Mouse (Mus musculus): ENCODE results near the gene Selplg. TPM values are rescaled to one million over a fixed set of nuclear protein-coding genes. Genes with fewer than 3 reads are reported as not detected.
A peak's percentile ranks its signal among the peaks of the same experiment; 100 is the strongest.
"Not testable (repeated sequence)": the region's sequence is repeated elsewhere in the genome, so short reads cannot be mapped to it uniquely, and the experiment has no call there.

The Selplg gene
- polyA plus RNA-seq, 1 experiment from 2014 or later: 0.51 TPM

DNA sequence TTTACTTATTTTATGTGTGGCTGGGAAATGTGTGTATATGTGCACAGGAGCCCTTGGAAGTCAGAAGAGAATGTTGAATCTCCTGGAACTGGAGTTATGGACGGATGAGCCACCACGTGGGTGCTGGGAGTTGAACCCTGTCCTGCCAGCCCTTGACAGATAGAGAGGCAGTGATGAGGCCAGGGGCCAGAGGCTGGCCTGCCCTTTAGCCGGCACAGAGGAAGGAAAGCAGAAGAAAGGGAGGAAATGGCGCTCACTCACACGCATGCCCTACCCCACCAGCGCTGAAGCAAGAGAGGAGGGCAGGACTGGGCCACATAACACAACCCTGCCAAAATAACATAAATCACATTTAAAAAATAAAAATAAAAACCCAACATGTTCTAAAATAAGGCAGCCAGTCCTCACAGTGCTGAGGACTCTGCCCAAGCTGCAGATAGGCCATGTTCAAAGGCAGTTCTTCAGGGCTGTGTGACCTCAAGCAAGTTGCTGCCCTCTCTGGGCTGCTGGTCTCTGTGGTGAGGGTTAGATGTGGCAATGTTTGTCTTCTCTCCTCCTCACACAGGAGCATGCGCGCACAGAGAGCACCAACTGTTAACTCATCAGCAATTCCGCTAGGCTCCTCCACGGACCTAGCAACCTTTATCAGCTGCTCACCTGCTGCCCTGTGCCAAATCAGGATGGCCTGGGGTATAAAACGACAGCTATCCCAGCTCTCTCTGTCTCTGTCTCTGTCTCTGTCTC lies 41.8 kb downstream of the Selplg start:
- Histone ChIP-seq H3K27me3 (replicated peaks) (peaks cover 12% of the 10 kb centered on the region), H3K4me1 (replicated peaks) (peaks cover 23% of the 10 kb centered on the region), H3K36me3 (0 out of 2 replicates have a peak, but pooled peaks cover 3% of the 10 kb centered on the region), H3K9ac (no peak overlapping the region; the same call in 1 of the 2 replicates), H3K4me3 (no peak overlapping the region), H3K4me2 (no peak overlapping the region), H3K27ac (ENCODE audit: poor library complexity, severe bottlenecking) (no peak overlapping the region), H3K9me3 (replicated peaks) (no peaks in the 10 kb centered on the region)
- 63% methylated on average over 11 of the region's 11 CpGs for WGBS
- no peak for ATAC-seq (ENCODE audit: insufficient number of reproducible peaks, low FRiP score)

DNA sequence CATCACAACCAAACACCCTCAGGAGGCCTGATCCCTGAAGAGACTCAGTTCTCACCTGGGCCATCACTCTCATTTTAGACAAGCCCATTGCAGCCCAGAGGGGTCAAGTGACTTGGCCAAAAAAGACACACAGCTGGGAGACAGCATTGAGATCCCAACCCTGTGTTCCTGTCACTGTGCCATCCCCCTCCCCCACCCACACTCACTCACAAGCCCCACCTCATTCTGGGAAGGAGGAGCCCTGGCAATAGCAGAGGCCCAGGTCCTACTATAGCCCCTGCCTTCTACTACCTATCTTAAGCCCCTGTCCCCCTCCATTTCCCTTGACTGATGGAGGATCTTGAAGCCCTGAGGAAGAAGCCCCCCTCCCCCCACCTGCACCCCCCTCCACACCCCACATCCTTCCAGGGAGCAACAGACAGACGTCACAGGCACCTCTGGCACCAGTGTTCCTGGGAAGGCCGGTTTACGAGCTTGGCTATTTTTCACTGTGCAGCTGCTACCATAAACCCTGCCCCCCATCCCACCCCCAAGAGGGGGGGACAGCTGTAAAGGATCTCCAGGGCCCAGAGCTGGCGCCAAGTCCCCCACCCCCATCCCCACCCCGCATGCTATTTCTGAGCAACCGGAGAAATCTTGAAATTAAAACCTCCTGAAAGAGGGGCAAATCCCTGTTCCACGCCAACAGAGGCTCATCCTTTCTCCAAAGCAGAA lies 43.2 kb downstream of the Selplg start:
- Histone ChIP-seq H3K4me1 (replicated peaks) (peaks cover 23% of the 10 kb centered on the region), H3K36me3 (no peaks in the 10 kb centered on the region), H3K27ac (ENCODE audit: poor library complexity, severe bottlenecking) (no peak overlapping the region), H3K4me3 (no peak overlapping the region), H3K9ac (no peak overlapping the region), H3K9me3 (replicated peaks) (no peaks in the 10 kb centered on the region), H3K27me3 (replicated peaks) (0 out of 2 replicates have a peak, but pooled peaks cover under 1% of the 10 kb centered on the region), H3K4me2 (no peak overlapping the region)
- no peak; the same call in 1 of the 2 replicates for ATAC-seq (ENCODE audit: insufficient number of reproducible peaks, low FRiP score)
- 35% methylated on average over 7 of the region's 7 CpGs for WGBS

DNA sequence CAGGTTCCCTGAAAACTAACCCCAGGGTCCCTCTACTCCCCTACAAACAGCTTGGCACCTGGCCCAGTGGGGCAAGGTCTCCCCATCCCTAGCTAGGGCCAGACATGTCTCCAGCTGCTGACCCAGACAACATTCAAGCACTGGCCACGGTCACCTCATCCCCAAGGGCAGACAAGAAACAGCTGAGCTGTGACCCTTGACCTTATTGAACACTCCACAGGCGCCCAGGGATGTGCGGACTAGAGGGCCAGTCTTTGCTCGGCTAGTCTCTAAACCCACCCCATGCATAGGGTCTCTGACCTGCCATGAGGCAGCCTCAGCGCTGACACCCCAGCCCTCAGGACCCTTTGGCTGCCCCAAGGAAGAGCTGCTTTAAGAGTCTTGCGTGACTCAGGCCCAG lies 43.8 kb downstream of the Selplg start:
- H3K4me1 ChIP-seq (replicated peaks): peaks cover 28% of the 10 kb centered on the region
- no peaks in the 10 kb centered on the region for H3K27me3 ChIP-seq (replicated peaks)
- no peak overlapping the region for H3K27ac ChIP-seq (ENCODE audit: poor library complexity, severe bottlenecking)
- H3K4me3 ChIP-seq: no peak overlapping the region
- no peaks in the 10 kb centered on the region for H3K9me3 ChIP-seq (replicated peaks)
- whole genome bisulfite sequencing: 43% methylated on average over 6 of the region's 6 CpGs
- no peak overlapping the region for H3K9ac ChIP-seq
- no peak overlapping the region for H3K4me2 ChIP-seq
- no peak for ATAC-seq (ENCODE audit: insufficient number of reproducible peaks, low FRiP score)
- no peaks in the 10 kb centered on the region for H3K36me3 ChIP-seq

DNA sequence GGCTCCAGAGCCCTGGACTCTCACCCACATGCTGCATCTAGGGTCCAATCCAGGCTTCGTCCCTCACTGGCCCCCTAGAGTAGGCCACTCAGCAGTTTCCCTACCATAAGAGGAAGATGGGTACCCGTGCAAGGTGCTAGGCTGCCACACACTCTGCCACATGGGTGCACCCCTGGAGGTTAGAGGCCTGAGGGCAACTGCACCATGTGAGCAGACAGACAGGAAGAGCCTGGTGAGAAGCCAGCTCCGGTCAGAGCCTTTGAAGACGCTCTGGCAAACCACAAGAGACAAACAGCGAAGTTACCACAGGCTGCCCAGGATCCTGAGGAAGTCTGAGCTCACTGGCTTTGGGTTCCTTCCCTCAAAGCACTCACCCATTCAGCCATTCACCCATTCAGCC lies 45.5 kb downstream of the Selplg start:
- Histone ChIP-seq H3K27me3 (replicated peaks) (0 out of 2 replicates have a peak, but pooled peaks cover 3% of the 10 kb centered on the region), H3K9me3 (replicated peaks) (no peaks in the 10 kb centered on the region), H3K9ac (no peak overlapping the region), H3K4me1 (replicated peaks) (peaks cover 41% of the 10 kb centered on the region), H3K36me3 (no peaks in the 10 kb centered on the region), H3K27ac (ENCODE audit: poor library complexity, severe bottlenecking) (no peak overlapping the region), H3K4me2 (no peak overlapping the region), H3K4me3 (no peak overlapping the region)
- ATAC-seq (ENCODE audit: insufficient number of reproducible peaks, low FRiP score): no peak
- 77% methylated on average over 5 of the region's 5 CpGs for WGBS

DNA sequence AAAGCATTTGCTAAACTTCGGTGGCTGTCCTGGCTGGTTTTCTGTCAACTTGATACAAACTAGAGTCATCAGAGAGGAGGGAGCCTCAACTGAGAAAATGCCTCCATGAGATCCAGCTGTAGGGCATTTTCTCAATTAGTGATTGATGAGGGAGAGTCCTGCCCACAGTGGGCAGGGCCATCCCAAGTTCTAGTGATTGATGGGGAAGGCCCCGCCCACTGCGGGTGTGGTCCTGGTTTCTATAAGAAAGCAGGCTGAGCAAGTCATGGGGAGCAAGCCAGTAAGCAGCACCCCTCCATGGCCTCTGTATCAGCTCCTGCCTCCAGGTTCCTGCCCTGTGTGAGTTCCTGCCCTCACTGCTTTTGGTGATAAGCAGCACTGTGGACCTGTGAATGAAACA lies 48.3 kb downstream of the Selplg start:
- H3K4me2 ChIP-seq: peak overlapping the region; percentile 51
- not testable (repeated sequence) for H3K27me3 ChIP-seq (replicated peaks); H3K36me3 ChIP-seq; H3K9ac ChIP-seq; H3K4me3 ChIP-seq; H3K9me3 ChIP-seq (replicated peaks); ATAC-seq (ENCODE audit: insufficient number of reproducible peaks, low FRiP score)
- WGBS: 27% methylated on average over 3 of the region's 3 CpGs
- H3K4me1 ChIP-seq (replicated peaks): peaks cover 25% of the 10 kb centered on the region
- peak overlapping the region; percentile 44 for H3K27ac ChIP-seq (ENCODE audit: poor library complexity, severe bottlenecking)

DNA sequence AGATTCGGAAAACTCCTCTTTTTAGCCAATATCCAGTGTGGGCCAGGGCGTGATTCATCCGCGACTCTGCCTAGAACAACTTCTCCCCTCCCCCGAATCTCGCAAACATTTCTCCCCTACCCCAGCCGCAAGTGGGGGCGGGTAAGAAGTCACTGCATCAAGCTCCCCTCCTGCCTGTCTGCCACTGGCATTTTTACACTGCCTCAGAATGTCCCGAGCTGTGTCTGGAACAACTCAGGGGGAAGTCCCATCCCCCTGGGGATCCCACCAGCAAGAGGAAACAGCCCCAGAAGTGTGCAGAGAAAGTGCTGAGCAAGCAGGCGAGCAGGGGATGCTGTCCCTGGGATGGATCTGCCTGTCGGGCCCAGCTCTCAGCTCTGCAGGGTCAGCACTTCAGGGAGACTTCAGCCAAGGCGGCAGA lies 48.9 kb downstream of the Selplg start:
- peak; percentile 34; the same call in 1 of the 2 replicates for ATAC-seq (ENCODE audit: insufficient number of reproducible peaks, low FRiP score)
- peak overlapping the region; percentile 53; the same call in 1 of the 2 replicates for H3K9ac ChIP-seq
- H3K36me3 ChIP-seq: peaks cover 4% of the 10 kb centered on the region
- H3K9me3 ChIP-seq (replicated peaks): no peaks in the 10 kb centered on the region
- 6% methylated on average over 12 of the region's 12 CpGs for WGBS
- peak overlapping the region; percentile 51 for H3K4me2 ChIP-seq
- 0 out of 2 replicates have a peak, but pooled peaks cover 3% of the 10 kb centered on the region for H3K27me3 ChIP-seq (replicated peaks)
- peaks cover 20% of the 10 kb centered on the region for H3K4me1 ChIP-seq (replicated peaks)
- H3K27ac ChIP-seq (ENCODE audit: poor library complexity, severe bottlenecking): peak overlapping the region; percentile 44
- H3K4me3 ChIP-seq: 0 out of 2 replicates have a peak overlapping the region, but pooled peaks have one; percentile 2

DNA sequence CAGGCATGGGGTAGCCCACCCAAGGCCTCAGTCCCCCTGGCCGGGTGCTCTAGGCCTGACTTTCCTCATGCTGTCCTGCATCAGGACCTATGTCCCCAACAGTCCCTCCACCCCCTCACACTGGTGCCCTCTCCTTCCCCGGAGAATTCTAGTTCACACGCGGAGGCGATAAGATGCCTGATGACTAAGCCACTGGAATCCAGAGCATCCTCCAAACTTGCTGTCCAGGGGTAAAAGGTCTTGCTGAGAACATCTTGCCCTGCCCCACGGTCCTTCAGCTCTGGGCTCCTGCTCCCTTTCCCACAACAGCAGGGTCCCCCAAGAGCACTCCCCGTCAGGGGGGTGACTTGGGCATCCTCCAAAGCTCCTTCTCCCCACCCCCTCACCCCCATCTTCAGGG lies 49.8 kb downstream of the Selplg start:
- no peak overlapping the region for H3K27ac ChIP-seq (ENCODE audit: poor library complexity, severe bottlenecking)

DNA sequence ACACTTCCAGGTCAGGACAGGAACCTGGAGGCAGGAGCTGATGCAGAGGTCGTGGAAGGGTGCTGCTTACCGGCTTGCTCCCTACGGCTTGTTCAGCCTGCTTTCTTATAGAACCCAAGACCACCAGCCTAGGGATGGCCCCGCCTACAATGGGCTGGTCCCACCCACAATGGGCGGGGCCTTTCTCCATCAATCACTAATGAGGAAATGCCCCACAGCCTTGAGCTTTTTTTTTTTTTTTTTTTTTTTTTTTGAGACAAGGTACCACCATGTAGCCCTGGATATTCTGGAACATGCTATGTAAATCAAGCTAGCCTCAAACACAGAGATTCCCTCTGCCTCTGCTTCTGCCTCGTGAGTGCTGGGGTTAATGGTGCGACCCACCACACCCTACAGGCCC lies 50.6 kb downstream of the Selplg start:
- H3K4me1 ChIP-seq (replicated peaks): peaks cover 18% of the 10 kb centered on the region
- WGBS: 74% methylated on average over 7 of the region's 7 CpGs
- H3K9me3 ChIP-seq (replicated peaks): no peaks in the 10 kb centered on the region
- ATAC-seq (ENCODE audit: insufficient number of reproducible peaks, low FRiP score): no peak
- no peak overlapping the region for H3K4me3 ChIP-seq
- 0 out of 2 replicates have a peak, but pooled peaks cover 3% of the 10 kb centered on the region for H3K27me3 ChIP-seq (replicated peaks)
- H3K9ac ChIP-seq: no peak overlapping the region
- H3K36me3 ChIP-seq: peaks cover 18% of the 10 kb centered on the region
- no peak overlapping the region for H3K27ac ChIP-seq (ENCODE audit: poor library complexity, severe bottlenecking)
- H3K4me2 ChIP-seq: no peak overlapping the region

More for the DNA sequence above, 49.8 kb downstream of the Selplg start:
- Histone ChIP-seq H3K27me3 (replicated peaks) (0 out of 2 replicates have a peak, but pooled peaks cover 3% of the 10 kb centered on the region), H3K4me1 (replicated peaks) (peaks cover 18% of the 10 kb centered on the region), H3K9me3 (replicated peaks) (no peaks in the 10 kb centered on the region), H3K4me2 (no peak overlapping the region), H3K4me3 (no peak overlapping the region), H3K9ac (no peak overlapping the region), H3K36me3 (peaks cover 11% of the 10 kb centered on the region)
- no peak for ATAC-seq (ENCODE audit: insufficient number of reproducible peaks, low FRiP score)
- 58% methylated on average over 7 of the region's 7 CpGs for WGBS

DNA sequence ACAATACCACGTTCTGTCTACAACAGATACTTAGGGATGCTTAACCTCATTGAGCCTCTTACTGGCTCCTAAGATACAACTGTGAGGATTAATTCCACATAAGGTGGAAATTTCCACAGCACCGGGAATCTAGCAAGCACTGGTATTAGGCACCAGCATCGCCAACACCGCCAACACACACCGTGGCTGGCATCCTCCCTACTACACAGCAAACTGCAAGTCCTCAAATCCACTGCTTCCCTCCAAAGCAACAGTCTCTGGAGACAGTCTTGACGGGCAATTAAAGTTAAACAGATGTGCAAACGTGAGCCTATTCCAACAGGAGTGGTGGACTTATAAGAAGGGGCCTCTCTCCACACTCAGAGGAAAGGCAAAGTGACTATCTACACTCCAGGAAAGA lies 51.2 kb downstream of the Selplg start:
- Histone ChIP-seq H3K36me3 (peaks cover 24% of the 10 kb centered on the region), H3K4me1 (replicated peaks) (peaks cover 18% of the 10 kb centered on the region), H3K27me3 (replicated peaks) (0 out of 2 replicates have a peak, but pooled peaks cover 3% of the 10 kb centered on the region), H3K4me2 (no peak overlapping the region), H3K4me3 (no peak overlapping the region), H3K9me3 (replicated peaks) (no peaks in the 10 kb centered on the region), H3K9ac (no peak overlapping the region), H3K27ac (ENCODE audit: poor library complexity, severe bottlenecking) (no peak overlapping the region)
- no peak for ATAC-seq (ENCODE audit: insufficient number of reproducible peaks, low FRiP score)
- WGBS: 69% methylated on average over 7 of the region's 7 CpGs

DNA sequence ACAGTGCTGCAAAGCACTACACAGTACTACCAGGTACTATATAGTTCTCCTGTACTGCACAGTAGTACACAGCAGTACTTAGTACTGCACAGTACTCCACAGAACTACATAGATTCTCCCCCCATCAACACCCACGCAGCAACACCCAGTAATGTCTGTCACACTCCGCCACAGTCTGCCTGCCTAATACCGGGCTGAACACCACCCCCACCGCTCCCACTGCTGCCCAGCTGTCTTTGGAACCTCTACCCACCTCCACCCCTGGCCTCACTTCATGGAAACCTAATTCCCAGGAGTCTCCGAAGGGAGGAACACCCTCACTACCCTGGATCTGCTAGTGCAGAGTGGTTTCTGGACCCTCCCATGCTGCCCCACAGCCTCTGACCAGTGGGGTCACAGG lies 51.7 kb downstream of the Selplg start:
- H3K4me1 ChIP-seq (replicated peaks): peaks cover 18% of the 10 kb centered on the region
- 83% methylated on average over 5 of the region's 5 CpGs for WGBS
- H3K27ac ChIP-seq (ENCODE audit: poor library complexity, severe bottlenecking): no peak overlapping the region
- no peak overlapping the region for H3K4me3 ChIP-seq
- no peak overlapping the region for H3K4me2 ChIP-seq
- H3K9ac ChIP-seq: no peak overlapping the region
- H3K36me3 ChIP-seq: peaks cover 29% of the 10 kb centered on the region
- 0 out of 2 replicates have a peak, but pooled peaks cover 3% of the 10 kb centered on the region for H3K27me3 ChIP-seq (replicated peaks)
- no peaks in the 10 kb centered on the region for H3K9me3 ChIP-seq (replicated peaks)
- ATAC-seq (ENCODE audit: insufficient number of reproducible peaks, low FRiP score): no peak

DNA sequence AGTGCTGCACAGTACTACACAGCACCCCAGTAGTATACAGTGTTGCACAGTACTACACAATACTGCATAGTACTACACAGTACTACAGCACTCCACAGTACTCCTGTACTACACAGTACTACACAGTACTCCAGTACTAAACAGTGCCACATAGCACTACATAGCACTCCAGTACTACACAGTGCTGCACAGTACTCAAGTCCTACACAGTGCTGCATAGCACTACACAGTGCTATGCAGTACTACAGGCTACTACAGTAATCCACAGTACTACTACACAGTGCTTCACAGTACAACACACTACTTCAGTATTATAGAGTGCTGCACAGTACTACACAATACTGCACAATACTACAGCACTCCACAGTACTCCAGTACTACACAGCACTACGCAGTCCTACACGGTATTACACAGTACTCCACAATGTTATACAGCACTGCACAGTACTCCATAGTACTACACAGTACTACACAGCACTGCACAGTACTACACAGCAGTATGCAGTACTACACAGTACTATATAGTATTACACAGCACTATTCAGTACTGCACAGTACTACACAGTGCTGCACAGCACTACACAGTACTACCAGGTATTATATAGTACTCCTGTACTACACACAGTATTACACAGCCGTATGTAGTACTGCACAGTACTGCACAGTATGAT lies 52.2 kb downstream of the Selplg start:
- no peak overlapping the region for H3K27ac ChIP-seq (ENCODE audit: poor library complexity, severe bottlenecking)
- H3K9ac ChIP-seq: no peak overlapping the region
- peaks cover 35% of the 10 kb centered on the region for H3K36me3 ChIP-seq
- no peak for ATAC-seq (ENCODE audit: insufficient number of reproducible peaks, low FRiP score)
- 0 out of 2 replicates have a peak, but pooled peaks cover 3% of the 10 kb centered on the region for H3K27me3 ChIP-seq (replicated peaks)
- no peak overlapping the region for H3K4me2 ChIP-seq
- peaks cover 18% of the 10 kb centered on the region for H3K4me1 ChIP-seq (replicated peaks)
- no peaks in the 10 kb centered on the region for H3K9me3 ChIP-seq (replicated peaks)
- WGBS: 91% methylated on average over 3 of the region's 3 CpGs
- H3K4me3 ChIP-seq: no peak overlapping the region
